Mouse (Mus musculus) layer of hippocampus, adult 9-11 months (tissue): Measurements from ENCODE around the gene Bhlhe40.

ENCODE experiments used
- DNase-seq: peaks from one replicate; pipeline ENCODE4 v3.0.0; 2022

Bhlhe40 gene

GRCm38 (mm10) chr6:108694965-108695724, 34.7 kb downstream of the Bhlhe40 start:
- DNase-seq = no peak

- no peak for DNase-seq
These were observed 35.7 kb downstream of the Bhlhe40 start for GRCm38 (mm10) chr6:108695844-108696821.

- no peak for DNase-seq
These were observed 36.4 kb downstream of the Bhlhe40 start for GRCm38 (mm10) chr6:108696822-108697202.

GRCm38 (mm10) chr6:108697345-108697744, 36.9 kb downstream of the Bhlhe40 start:
- no peak for DNase-seq

- DNase-seq = peak; percentile 24
These were observed 38.0 kb downstream of the Bhlhe40 start for GRCm38 (mm10) chr6:108698343-108698870.

- no peak for DNase-seq
These were observed 39.2 kb downstream of the Bhlhe40 start for GRCm38 (mm10) chr6:108699679-108700078.

GRCm38 (mm10) chr6:108700638-108701343, 40.4 kb downstream of the Bhlhe40 start:
- peak; percentile 66 for DNase-seq

- DNase-seq = no peak
These were observed 42.2 kb downstream of the Bhlhe40 start for GRCm38 (mm10) chr6:108702648-108703047.

GRCm38 (mm10) chr6:108703085-108703484, 42.7 kb downstream of the Bhlhe40 start:
- no peak for DNase-seq

- no peak for DNase-seq
These were observed 44.1 kb downstream of the Bhlhe40 start for GRCm38 (mm10) chr6:108704316-108705080.

- no peak for DNase-seq
These were observed 45.5 kb downstream of the Bhlhe40 start for GRCm38 (mm10) chr6:108705957-108706356.

- no peak for DNase-seq
These were observed 46.7 kb downstream of the Bhlhe40 start for GRCm38 (mm10) chr6:108706994-108707645.

GRCm38 (mm10) chr6:108709131-108709470, 48.7 kb downstream of the Bhlhe40 start:
- no peak for DNase-seq

GRCm38 (mm10) chr6:108709471-108710231, 49.2 kb downstream of the Bhlhe40 start:
- peak; percentile 82 for DNase-seq

GRCm38 (mm10) chr6:108710667-108711066, 50.2 kb downstream of the Bhlhe40 start:
- no peak for DNase-seq

- DNase-seq = no peak
These were observed 50.9 kb downstream of the Bhlhe40 start for GRCm38 (mm10) chr6:108711192-108711964.

GRCm38 (mm10) chr6:108712148-108712547, 51.7 kb downstream of the Bhlhe40 start:
- no peak for DNase-seq

- no peak for DNase-seq
These were observed 52.9 kb downstream of the Bhlhe40 start for GRCm38 (mm10) chr6:108713175-108713974.
